Mouse (Mus musculus) frontal cortex, adult (tissue): ENCODE results near the gene Nup210l.
"Not testable (repeated sequence)": the region's sequence is repeated elsewhere in the genome, so short reads cannot be mapped to it uniquely, and the experiment has no call there.

Experiments
- ATAC-seq: cut with Nextera tagmentation; 2 replicates; pipeline ENCODE4 v1.9.2; 2017; ENCODE audit warnings: mild to moderate bottlenecking, moderate library complexity, mixed read lengths; ENCODE audit not compliant: low TSS enrichment

The Nup210l gene

GRCm38 (mm10) chr3:90222455-90222854, 118.5 kb downstream of the Nup210l start:
- ATAC-seq = no peak

- no peak for ATAC-seq
Measured at GRCm38 (mm10) chr3:90222941-90223340, 119.0 kb downstream of the Nup210l start.

GRCm38 (mm10) chr3:90224331-90224730, 120.4 kb downstream of the Nup210l start:
- no peak for ATAC-seq

GRCm38 (mm10) chr3:90231075-90231474, 127.1 kb downstream of the Nup210l start:
- ATAC-seq = no peak; the same call in 1 of the 2 replicates

- peak; percentile 99 for ATAC-seq
Measured at GRCm38 (mm10) chr3:90231507-90232333, 127.8 kb downstream of the Nup210l start, which contains the start of gene Jtb. Gene Jtb (plus strand): TSS chr3:90231597.

- ATAC-seq = no peak
Measured at GRCm38 (mm10) chr3:90241251-90241650, 137.3 kb downstream of the Nup210l start.

GRCm38 (mm10) chr3:90241669-90242358, 137.9 kb downstream of the Nup210l start:
- no peak for ATAC-seq

- ATAC-seq = no peak
Measured at GRCm38 (mm10) chr3:90242984-90243775, 139.2 kb downstream of the Nup210l start, which contains the start of gene Creb3l4. Gene Creb3l4 (minus strand): TSS chr3:90243512.

GRCm38 (mm10) chr3:90245406-90245805, 141.5 kb downstream of the Nup210l start:
- ATAC-seq = no peak

- no peak for ATAC-seq
Measured at GRCm38 (mm10) chr3:90247630-90247959, 143.7 kb downstream of the Nup210l start.

GRCm38 (mm10) chr3:90247960-90248745, 144.2 kb downstream of the Nup210l start, which contains the start of gene Slc39a1:
Gene Slc39a1 (plus strand): TSS chr3:90248172.
- ATAC-seq = peak; percentile 88

- 0 out of 2 replicates have a peak, but pooled peaks have one; percentile 1 for ATAC-seq
Measured at GRCm38 (mm10) chr3:90248746-90249100, 144.8 kb downstream of the Nup210l start.

GRCm38 (mm10) chr3:90250791-90251190, 146.9 kb downstream of the Nup210l start:
- no peak for ATAC-seq

GRCm38 (mm10) chr3:90251731-90252226, 147.8 kb downstream of the Nup210l start:
- ATAC-seq = not testable (repeated sequence)

GRCm38 (mm10) chr3:90252659-90253058, 148.7 kb downstream of the Nup210l start:
- ATAC-seq = not testable (repeated sequence)

- not testable (repeated sequence) for ATAC-seq
Measured at GRCm38 (mm10) chr3:90253174-90253573, 149.2 kb downstream of the Nup210l start.

GRCm38 (mm10) chr3:90253653-90254418, 149.9 kb downstream of the Nup210l start, which contains the start of gene Crtc2:
Gene Crtc2 (plus strand): TSS chr3:90254163.
- peak; percentile 92 for ATAC-seq

GRCm38 (mm10) chr3:90254419-90255193, 150.7 kb downstream of the Nup210l start:
- no peak; the same call in none of the 2 replicates for ATAC-seq

- no peak for ATAC-seq
Measured at GRCm38 (mm10) chr3:90255194-90255565, 151.2 kb downstream of the Nup210l start.
